Mouse (Mus musculus) limb, embryonic 11.5 days (tissue): ENCODE measurements around the gene Dscam. TPM values are rescaled to one million over a fixed set of nuclear protein-coding genes. Genes with fewer than 3 reads are reported as not detected.

Experiments used
- ATAC-seq: fragments of 200-750 bp; cut with Nextera tagmentation; 2 replicates; pipeline ENCODE4 v1.8.0; 2017; ENCODE audit warnings: low read depth; ENCODE audit not compliant: insufficient number of reproducible peaks, low FRiP score, low TSS enrichment
- DNase-seq: peaks from one replicate; pipeline ENCODE4 v3.0.0-alpha.2; 2015; ENCODE audit warnings: low spot score
- H3K27ac ChIP-seq: fragments of 300-500 bp; sonication (generic); replicated peaks from 2 replicates; pipeline ENCODE4 v1.5.1; 2014; ENCODE audit warnings: low read depth, mild to moderate bottlenecking, low read length
- H3K27me3 ChIP-seq: fragments of 300-500 bp; sonication (generic); 2 replicates; pipeline ENCODE4 v1.6.1; 2014; ENCODE audit warnings: mild to moderate bottlenecking, low read length, mixed read lengths; ENCODE audit not compliant: control insufficient read depth, insufficient read depth
- H3K36me3 ChIP-seq: fragments of 300-500 bp; sonication (generic); 2 replicates; pipeline ENCODE4 v1.6.1; 2014; ENCODE audit warnings: mild to moderate bottlenecking, low read length, moderate library complexity, mixed read lengths; ENCODE audit not compliant: control insufficient read depth, insufficient read depth
- H3K4me1 ChIP-seq: fragments of 300-500 bp; sonication (generic); 2 replicates; pipeline ENCODE4 v1.6.1; 2014; ENCODE audit warnings: low read length, mixed read lengths; ENCODE audit not compliant: control insufficient read depth, insufficient read depth
- H3K4me2 ChIP-seq: fragments of 300-500 bp; sonication (generic); 2 replicates; pipeline ENCODE4 v1.6.1; 2014; ENCODE audit warnings: low read depth, mild to moderate bottlenecking, moderate library complexity; ENCODE audit not compliant: severe bottlenecking
- H3K4me3 ChIP-seq: fragments of 300-500 bp; sonication (generic); 2 replicates; pipeline ENCODE4 v1.5.1; 2014; ENCODE audit warnings: low read depth, low read length
- H3K9ac ChIP-seq: fragments of 300-500 bp; sonication (generic); 2 replicates; pipeline ENCODE4 v1.6.1; 2014; ENCODE audit warnings: mild to moderate bottlenecking, low read length
- H3K9me3 ChIP-seq: fragments of 300-500 bp; sonication (generic); 2 replicates; pipeline ENCODE4 v1.6.1; 2016; ENCODE audit warnings: low read length; ENCODE audit not compliant: control insufficient read depth
- WGBS: fragments of 180-500 bp; shearing (Covaris S2); extraction: QIAGEN DNeasy Blood & Tissue Kit; methylation state at CpG from one replicate; pipeline ENCODE4 v1.1.7; 2014; 5-methylcytosine and 5-hydroxymethylcytosine counted together
- polyA plus RNA-seq: library from polyadenylated mRNA; unstranded; fragments of >200 nt; fragmentation: Nextera tagmentation; extraction: Ambion mirVana; gene quantifications from 2 replicates; pipeline ENCODE4 v1.2.1, GENCODE M21; 2014

Gene Dscam
- polyA plus RNA-seq, 1 experiment from 2014 or later: 0.11 TPM

DNA sequence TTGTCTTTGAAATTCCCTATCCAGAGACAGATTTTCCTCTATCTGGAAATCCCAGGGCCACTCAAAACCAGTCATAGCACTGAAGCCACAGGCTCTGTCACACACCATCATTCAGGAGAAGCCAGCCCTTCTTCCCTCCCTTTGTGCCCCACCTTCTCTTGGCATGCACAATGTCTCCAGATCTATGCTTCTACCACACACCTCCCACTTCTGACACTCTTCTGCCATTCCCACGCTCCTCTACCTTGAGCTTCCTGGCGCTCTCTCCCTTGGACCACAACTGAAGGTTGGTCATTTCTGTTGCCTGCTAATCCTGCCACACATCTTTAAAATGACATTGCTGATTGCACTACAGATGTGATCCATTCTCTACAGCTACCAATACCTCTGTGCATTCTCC lies 235.8 kb downstream of the Dscam start:
- H3K27me3 ChIP-seq: no peaks in the 10 kb centered on the region
- no peak for ATAC-seq
- H3K4me1 ChIP-seq: no peaks in the 10 kb centered on the region
- no peak overlapping the region for H3K4me3 ChIP-seq
- no peak overlapping the region for H3K4me2 ChIP-seq
- H3K9me3 ChIP-seq: no peaks in the 10 kb centered on the region
- no peak for DNase-seq
- WGBS: 88% methylated on average over 2 of the region's 2 CpGs
- no peak overlapping the region for H3K27ac ChIP-seq
- no peak overlapping the region for H3K9ac ChIP-seq
- H3K36me3 ChIP-seq: no peaks in the 10 kb centered on the region

GRCm38 (mm10) chr16:96932211-96932610 lies 238.3 kb downstream of the Dscam start:
- Histone ChIP-seq H3K27ac (no peak overlapping the region), H3K27me3 (no peaks in the 10 kb centered on the region), H3K9ac (no peak overlapping the region), H3K4me1 (no peaks in the 10 kb centered on the region), H3K4me2 (no peak overlapping the region), H3K36me3 (no peaks in the 10 kb centered on the region), H3K4me3 (no peak overlapping the region), H3K9me3 (no peaks in the 10 kb centered on the region)
- no peak for DNase-seq
- 91% methylated on average over 6 of the region's 6 CpGs for WGBS
- ATAC-seq: no peak

GRCm38 (mm10) chr16:96931771-96932170 lies 238.8 kb downstream of the Dscam start:
- H3K36me3 ChIP-seq: no peaks in the 10 kb centered on the region
- H3K27me3 ChIP-seq: no peaks in the 10 kb centered on the region
- H3K4me3 ChIP-seq: no peak overlapping the region
- no peaks in the 10 kb centered on the region for H3K4me1 ChIP-seq
- H3K9ac ChIP-seq: no peak overlapping the region
- H3K9me3 ChIP-seq: no peaks in the 10 kb centered on the region
- DNase-seq: no peak
- H3K27ac ChIP-seq: no peak overlapping the region
- no peak for ATAC-seq
- 80% methylated on average over 2 of the region's 2 CpGs for WGBS
- no peak overlapping the region for H3K4me2 ChIP-seq

- H3K4me3 ChIP-seq: no peak overlapping the region
- no peaks in the 10 kb centered on the region for H3K36me3 ChIP-seq
- 90% methylated on average over 1 of the region's 1 CpGs for WGBS
- no peak overlapping the region for H3K9ac ChIP-seq
- H3K27ac ChIP-seq: no peak overlapping the region
- no peak overlapping the region for H3K4me2 ChIP-seq
- DNase-seq: no peak
- H3K27me3 ChIP-seq: no peaks in the 10 kb centered on the region
- no peak for ATAC-seq
- H3K4me1 ChIP-seq: no peaks in the 10 kb centered on the region
- H3K9me3 ChIP-seq: no peaks in the 10 kb centered on the region
Observed at GRCm38 (mm10) chr16:96928011-96928410, 242.5 kb downstream of the Dscam start.

- no peaks in the 10 kb centered on the region for H3K36me3 ChIP-seq
- H3K4me3 ChIP-seq: no peak overlapping the region
- no peaks in the 10 kb centered on the region for H3K9me3 ChIP-seq
- H3K4me1 ChIP-seq: no peaks in the 10 kb centered on the region
- ATAC-seq (no peak), DNase-seq (no peak)
- H3K4me2 ChIP-seq: no peak overlapping the region
- H3K27ac ChIP-seq: no peak overlapping the region
- no peaks in the 10 kb centered on the region for H3K27me3 ChIP-seq
- no peak overlapping the region for H3K9ac ChIP-seq
Observed at GRCm38 (mm10) chr16:96927408-96927807, 243.1 kb downstream of the Dscam start.

GRCm38 (mm10) chr16:96926977-96927376 lies 243.6 kb downstream of the Dscam start:
- no peaks in the 10 kb centered on the region for H3K4me1 ChIP-seq
- H3K4me2 ChIP-seq: no peak overlapping the region
- H3K27me3 ChIP-seq: no peaks in the 10 kb centered on the region
- DNase-seq: no peak
- WGBS: 63% methylated on average over 3 of the region's 3 CpGs
- ATAC-seq: no peak
- no peak overlapping the region for H3K4me3 ChIP-seq
- no peak overlapping the region for H3K27ac ChIP-seq
- no peaks in the 10 kb centered on the region for H3K36me3 ChIP-seq
- H3K9ac ChIP-seq: no peak overlapping the region
- no peaks in the 10 kb centered on the region for H3K9me3 ChIP-seq

- WGBS: 93% methylated on average over 4 of the region's 4 CpGs
- no peak overlapping the region for H3K4me2 ChIP-seq
Observed at GRCm38 (mm10) chr16:96923941-96924340, 246.6 kb downstream of the Dscam start.

GRCm38 (mm10) chr16:96914495-96914894 lies 256.1 kb downstream of the Dscam start:
- no peak for DNase-seq
- H3K4me1 ChIP-seq: no peaks in the 10 kb centered on the region
- H3K4me2 ChIP-seq: no peak overlapping the region
- no peak for ATAC-seq
- 92% methylated on average over 3 of the region's 3 CpGs for WGBS
- H3K4me3 ChIP-seq: no peak overlapping the region
- H3K27me3 ChIP-seq: no peaks in the 10 kb centered on the region
- no peak overlapping the region for H3K9ac ChIP-seq
- no peak overlapping the region for H3K27ac ChIP-seq
- H3K36me3 ChIP-seq: no peaks in the 10 kb centered on the region
- H3K9me3 ChIP-seq: no peaks in the 10 kb centered on the region

More at GRCm38 (mm10) chr16:96923941-96924340, 246.6 kb downstream of the Dscam start:
- H3K36me3 ChIP-seq: no peaks in the 10 kb centered on the region
- no peaks in the 10 kb centered on the region for H3K4me1 ChIP-seq
- H3K27ac ChIP-seq: no peak overlapping the region
- H3K9me3 ChIP-seq: no peaks in the 10 kb centered on the region
- no peak for DNase-seq
- ATAC-seq: no peak
- no peak overlapping the region for H3K9ac ChIP-seq
- H3K4me3 ChIP-seq: no peak overlapping the region
- no peaks in the 10 kb centered on the region for H3K27me3 ChIP-seq

- Histone ChIP-seq H3K27me3 (no peaks in the 10 kb centered on the region), H3K9ac (no peak overlapping the region), H3K9me3 (no peaks in the 10 kb centered on the region), H3K4me3 (no peak overlapping the region), H3K27ac (no peak overlapping the region), H3K4me2 (no peak overlapping the region), H3K4me1 (no peaks in the 10 kb centered on the region), H3K36me3 (no peaks in the 10 kb centered on the region)
- no peak for ATAC-seq
- WGBS: 76% methylated on average over 7 of the region's 7 CpGs
- DNase-seq: no peak
Observed at GRCm38 (mm10) chr16:96912836-96913235, 257.7 kb downstream of the Dscam start.
